17 mouse cellular contexts compared by ENCODE assay signal in the genomic region with DNA sequence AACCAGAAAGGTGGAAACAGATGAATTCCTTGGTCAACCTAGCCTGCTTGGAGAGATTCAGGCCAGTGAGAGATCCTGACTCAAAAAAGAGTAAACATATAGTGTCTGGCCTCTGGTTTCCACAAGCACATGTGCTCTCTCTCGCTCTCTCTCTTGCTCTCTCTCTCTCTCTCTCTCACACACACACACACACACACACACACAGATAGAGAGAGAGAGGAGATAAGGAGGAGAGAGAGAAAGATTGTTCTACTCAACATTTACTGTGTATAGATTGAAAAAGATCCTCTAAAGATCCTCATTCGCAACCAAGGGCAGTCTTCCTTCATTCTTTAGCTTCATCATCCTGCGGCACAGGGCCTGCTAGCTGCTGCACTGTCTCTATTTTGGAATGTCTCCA.
"Had no signal": no experiment of that assay in that cellular context is flagged by ENCODE, and none has a peak within 500 bp of the region (broad histone marks: within the 10 kb centered on the region; RNA-seq: fewer than 3 reads in every experiment).

No protein-coding gene starts in this region.

- H3K4me2 ChIP-seq: heart, embryonic 12.5 days; heart, embryonic 15.5 days; hindbrain, embryonic 13.5 days; hindbrain, embryonic 15.5 days; kidney, embryonic 15.5 days; limb, embryonic 12.5 days; liver, embryonic 12.5 days had no signal

- H3K27ac ChIP-seq: heart, adult 2 months; heart, embryonic 15.5 days; hindbrain, embryonic 13.5 days; hindbrain, embryonic 15.5 days; hindbrain, postnatal 0 days; kidney, embryonic 15.5 days; kidney, postnatal 0 days; limb, embryonic 12.5 days; liver, embryonic 12.5 days; liver, embryonic 14.5 days had no signal

- H3K4me3 ChIP-seq: heart, adult 2 months; heart, embryonic 12.5 days; heart, embryonic 15.5 days; hindbrain, embryonic 13.5 days; hindbrain, embryonic 15.5 days; kidney, embryonic 15.5 days; limb, embryonic 12.5 days; liver, embryonic 12.5 days had no signal

- H3K9me3 ChIP-seq: heart, embryonic 15.5 days; hindbrain, embryonic 13.5 days; hindbrain, embryonic 15.5 days; kidney, embryonic 15.5 days; limb, embryonic 12.5 days had no signal

- H3K9ac ChIP-seq: heart, embryonic 12.5 days; heart, embryonic 15.5 days; hindbrain, embryonic 13.5 days; hindbrain, embryonic 15.5 days; kidney, embryonic 15.5 days; limb, embryonic 12.5 days; liver, embryonic 12.5 days; liver, embryonic 14.5 days had no signal

- H3K4me1 ChIP-seq: hindbrain, embryonic 13.5 days; hindbrain, embryonic 15.5 days; kidney, embryonic 15.5 days; limb, embryonic 12.5 days had no signal

- DNase-seq: kidney, adult 11 months; kidney, adult 2 months; kidney, adult 9 months; kidney, postnatal 36 days; layer of hippocampus, adult 9-11 months; layer of hippocampus, postnatal 36 days had no signal

- ATAC-seq: liver, embryonic 12.5 days had no signal

- H3K36me3 ChIP-seq: heart, embryonic 12.5 days; heart, embryonic 15.5 days; hindbrain, embryonic 13.5 days; hindbrain, embryonic 15.5 days; kidney, embryonic 15.5 days; limb, embryonic 12.5 days; liver, embryonic 12.5 days had no signal

- H3K27me3 ChIP-seq: heart, embryonic 12.5 days; heart, embryonic 15.5 days; hindbrain, embryonic 13.5 days; hindbrain, embryonic 15.5 days; kidney, embryonic 15.5 days; limb, embryonic 12.5 days; liver, embryonic 12.5 days had no signal
